Mouse (Mus musculus) ES-Bruce4 (cell line): ENCODE results near the gene Laptm4a.

Experiments
- CTCF ChIP-seq: IDR thresholded peaks from one replicate; pipeline ENCODE4 v1.8.1; 2011; ENCODE audit warnings: low read depth, low read length
- EP300 ChIP-seq: IDR thresholded peaks from 2 replicates; pipeline ENCODE4 v1.6.1; 2011; ENCODE audit warnings: low read depth, low read length; ENCODE audit not compliant: insufficient read depth
- POLR2A ChIP-seq: IDR thresholded peaks from one replicate; pipeline ENCODE4 v1.8.1; 2011; ENCODE audit warnings: low read length; ENCODE audit not compliant: insufficient read depth

DNA sequence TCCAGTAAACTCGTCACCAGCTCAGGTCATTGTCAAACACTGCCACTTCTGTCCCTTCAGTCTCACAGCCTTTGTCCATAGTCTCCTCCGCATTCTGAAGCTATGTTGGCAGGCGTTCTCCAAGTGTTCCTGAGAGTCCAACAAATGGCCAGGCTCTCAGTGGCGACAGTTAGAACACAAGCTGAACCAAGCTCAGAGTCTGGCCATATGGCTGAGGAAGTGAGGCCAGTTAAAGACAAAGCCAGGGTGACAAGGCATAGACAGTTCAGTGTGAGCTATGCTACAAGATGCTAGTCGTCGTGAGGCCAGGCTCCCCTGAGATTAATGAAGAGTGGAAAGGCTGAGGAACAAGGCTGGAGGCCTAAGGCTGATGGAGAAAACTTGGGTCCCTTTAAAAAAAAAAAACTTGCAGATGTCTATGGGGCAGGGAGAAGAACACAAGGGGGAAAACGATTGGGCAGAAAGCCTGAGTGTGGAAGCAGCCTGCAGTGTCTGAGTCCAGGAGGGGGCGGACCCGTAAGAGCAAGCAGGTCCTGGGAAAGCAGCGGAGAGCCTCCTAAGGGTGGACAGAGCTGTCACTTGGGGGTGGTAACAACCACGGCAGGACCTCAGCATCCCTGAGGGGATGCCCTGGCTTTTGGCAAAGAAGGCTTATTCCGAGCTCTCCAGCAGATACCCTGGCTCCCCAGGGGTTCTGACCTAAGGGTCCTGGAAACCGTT is 36.9 kb upstream of the Laptm4a start:
- TF ChIP-seq POLR2A (no peak), EP300 (no peak), CTCF (no peak)
